Mouse (Mus musculus): ENCODE data around the gene Gba2.

- TF ChIP-seq POLR2A (IDR thresholded peaks at IDR 0.05; ENCODE audit: extremely low read depth, insufficient read depth, low read length), result no peak
- TF ChIP-seq CTCF (IDR thresholded peaks at IDR 0.05; ENCODE audit: low read depth, low read length), result no peak
Measured at GRCm38 (mm10) chr4:43547160-43547559, 31.5 kb downstream of the Gba2 start.
